Mouse (Mus musculus) cortical plate, adult 2 months (tissue): ENCODE data around the gene Stim1.

Experiments
- CTCF ChIP-seq: fragments of 200-500 bp; IDR thresholded peaks from 2 replicates; pipeline ENCODE4 v1.5.1; 2011; ENCODE audit warnings: mild to moderate bottlenecking, control low read depth, low read length; ENCODE audit not compliant: insufficient read depth; ENCODE audit errors: extremely low read depth
- POLR2A ChIP-seq: fragments of 200-500 bp; IDR thresholded peaks from 2 replicates; pipeline ENCODE4 v1.6.1; 2011; ENCODE audit warnings: mild to moderate bottlenecking, low read length, control low read depth; ENCODE audit not compliant: insufficient read depth; ENCODE audit errors: extremely low read depth

DNA sequence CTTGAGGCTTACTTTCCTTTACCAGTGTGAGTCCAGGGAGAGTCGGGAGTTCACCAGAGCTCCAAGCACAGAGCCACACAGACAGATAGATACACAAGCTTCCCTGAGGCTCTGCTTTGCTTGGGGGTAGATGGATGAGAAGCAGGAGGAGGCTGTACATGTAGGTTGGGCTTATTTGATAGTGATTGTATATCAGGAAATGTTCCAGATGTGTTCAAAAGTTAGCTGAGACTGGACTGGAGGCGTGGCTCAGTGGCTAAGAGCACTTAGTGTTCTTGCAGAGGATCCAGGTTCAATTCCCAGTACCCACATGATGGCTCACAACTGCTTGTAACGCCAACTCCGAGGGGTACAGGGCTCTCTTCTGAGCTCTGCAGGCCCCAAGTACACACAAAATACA lies 210.8 kb downstream of the Stim1 start:
- TF ChIP-seq POLR2A (no peak), CTCF (no peak)
